Mouse (Mus musculus): ENCODE results near the gene Gm45140. TPM values are rescaled to one million over a fixed set of nuclear protein-coding genes. Genes with fewer than 3 reads are reported as not detected.

Gene Gm45140
- total RNA-seq, 2 experiments from 2014 or later = 1.9 to 3.9 TPM

GRCm38 (mm10) chr6:87742804-87743203 lies 92.8 kb downstream of the Gm45140 start:
- peak in 1 of 2 experiments; percentile 32 for DNase-seq (ENCODE audit: low spot score in 2 of 2)

- DNase-seq (ENCODE audit: low spot score in 2 of 2) = no peak
Measured at GRCm38 (mm10) chr6:87741978-87742377, 93.6 kb downstream of the Gm45140 start.

GRCm38 (mm10) chr6:87740496-87740895 lies 95.1 kb downstream of the Gm45140 start:
- no peak for DNase-seq (ENCODE audit: low spot score in 2 of 2)

GRCm38 (mm10) chr6:87739898-87740297 lies 95.7 kb downstream of the Gm45140 start:
- DNase-seq (ENCODE audit: low spot score in 2 of 2) = no peak

Other genes with a start within 250 kb of the Gm45140 start
- under 1 TPM in 1 of 2 experiments, not detected in 1; 0.12 TPM for gene Prokr1, start 245.1 kb downstream of the Gm45140 start, total RNA-seq (2021)
- gene Aplf, start 163.6 kb downstream of the Gm45140 start, total RNA-seq (2021) = 1 to 10 TPM; 7.5 to 7.9 TPM
- 1 to 10 TPM; 3.6 to 5.2 TPM for gene Efcc1, start 104.9 kb downstream of the Gm45140 start, total RNA-seq (2021)
- 1 to 10 TPM; 1.3 to 1.7 TPM for gene Gp9, start 57.7 kb downstream of the Gm45140 start, total RNA-seq (2021)
- gene Rab43, start 23.6 kb downstream of the Gm45140 start, total RNA-seq (2021) = 10 to 100 TPM; 15.6 to 19.8 TPM
- gene Isy1, start 3.0 kb upstream of the Gm45140 start, total RNA-seq (2021) = 10 to 100 TPM; 24.1 to 25.0 TPM
- 100 to 1,000 TPM; 261 to 266 TPM for gene Cnbp, start 15.3 kb upstream of the Gm45140 start, total RNA-seq (2021)
- gene Copg1, start 52.0 kb upstream of the Gm45140 start, total RNA-seq (2021) = 100 to 1,000 TPM; 253 to 256 TPM
- gene Hmces, start 78.1 kb upstream of the Gm45140 start, total RNA-seq (2021) = 10 to 100 TPM; 26.1 to 26.5 TPM
- gene H1fx, start 145.8 kb upstream of the Gm45140 start, total RNA-seq (2021) = 10 to 100 TPM; 68.5 to 69.6 TPM
- gene Rab7, start 209.5 kb upstream of the Gm45140 start, total RNA-seq (2021) = 100 to 1,000 TPM; 322 to 329 TPM
- gene Rpn1, start 248.7 kb upstream of the Gm45140 start, total RNA-seq (2021) = 100 to 1,000 TPM; 169 to 184 TPM

Measured in layer of hippocampus, adult 18-20 months (tissue).